Mouse (Mus musculus): ENCODE measurements around the gene Rab36. TPM values are rescaled to one million over a fixed set of nuclear protein-coding genes. Genes with fewer than 3 reads are reported as not detected.

Gene Rab36
- polyA plus RNA-seq, 1 experiment from 2014 or later: 11.8 TPM

DNA sequence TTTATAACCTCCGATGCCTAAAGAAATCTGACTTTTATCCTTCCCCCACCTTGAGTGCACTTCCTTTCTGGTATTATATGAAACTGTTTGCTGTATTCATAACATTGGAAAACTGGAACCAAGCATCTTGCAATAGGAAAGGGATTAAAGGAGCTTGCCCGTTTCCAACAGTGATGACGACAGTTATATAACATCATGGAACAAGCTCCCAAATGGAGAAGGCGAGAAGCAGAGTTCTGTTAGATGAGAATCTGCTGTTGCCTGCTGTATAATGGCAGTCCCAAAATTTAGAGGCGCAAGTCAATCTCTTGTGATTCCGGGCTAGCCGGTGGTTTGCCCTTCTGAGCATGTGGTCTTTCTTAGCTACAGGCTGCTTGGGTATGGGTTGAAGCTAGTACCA is 58.4 kb downstream of the Rab36 start:
- H3K4me1 ChIP-seq (ENCODE audit: control insufficient read depth, insufficient read depth, low read length): peaks cover 36% of the 10 kb centered on the region
- H3K4me2 ChIP-seq (replicated peaks; ENCODE audit: low read depth, low read length): no peak overlapping the region
- no peak for ATAC-seq (ENCODE audit: low FRiP score, low TSS enrichment)
- H3K27ac ChIP-seq (ENCODE audit: low read depth, low read length): no peak overlapping the region
- WGBS: 94% methylated on average over 7 of the region's 7 CpGs
- H3K36me3 ChIP-seq (ENCODE audit: control insufficient read depth, insufficient read depth, low read length): no peaks in the 10 kb centered on the region
- no peaks in the 10 kb centered on the region for H3K27me3 ChIP-seq (ENCODE audit: control insufficient read depth, insufficient read depth, low read length)
- H3K9ac ChIP-seq (ENCODE audit: low read depth, low read length): no peak overlapping the region
- H3K9me3 ChIP-seq (ENCODE audit: control insufficient read depth, low read length): no peaks in the 10 kb centered on the region
- H3K4me3 ChIP-seq (ENCODE audit: low read length): no peak overlapping the region

DNA sequence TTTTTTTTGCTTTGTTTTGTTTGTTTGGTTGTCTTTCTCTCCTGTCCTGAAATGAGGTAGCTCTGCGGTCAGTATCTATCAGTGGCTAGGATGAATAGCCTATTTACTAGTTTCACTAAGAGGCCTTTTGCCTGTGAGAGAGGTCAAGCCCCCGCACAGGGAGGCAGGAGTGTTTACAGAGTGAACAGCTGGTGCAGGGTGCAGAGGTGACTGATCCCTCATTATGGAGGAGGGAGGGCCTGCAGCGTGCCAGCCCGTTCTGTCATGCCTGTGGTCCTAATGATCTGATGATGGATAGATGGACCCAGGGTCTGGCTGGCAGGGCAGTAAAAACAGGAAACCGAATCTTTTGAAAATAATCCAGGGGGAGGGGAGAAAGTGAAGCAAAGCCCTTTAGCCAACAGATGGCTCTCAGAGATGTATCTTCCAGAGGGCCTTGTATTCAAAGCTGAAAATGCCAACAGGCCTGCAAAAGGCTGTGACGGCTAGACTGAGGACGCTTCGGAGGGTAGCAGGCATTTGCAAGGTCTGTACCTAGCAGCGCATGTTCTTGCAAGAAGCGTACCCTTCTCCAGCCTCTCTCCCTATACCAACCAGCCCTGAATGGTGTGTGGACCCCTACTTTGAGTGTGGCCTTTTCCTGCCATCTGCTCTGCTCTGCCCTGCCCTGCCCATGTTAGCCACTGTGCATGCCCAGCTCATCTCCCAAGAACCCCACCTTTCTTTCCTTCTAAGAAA is 61.8 kb downstream of the Rab36 start:
- no peaks in the 10 kb centered on the region for H3K36me3 ChIP-seq (ENCODE audit: control insufficient read depth, insufficient read depth, low read length)
- no peak overlapping the region for H3K4me3 ChIP-seq (ENCODE audit: low read length)
- no peaks in the 10 kb centered on the region for H3K27me3 ChIP-seq (ENCODE audit: control insufficient read depth, insufficient read depth, low read length)
- no peak overlapping the region for H3K27ac ChIP-seq (ENCODE audit: low read depth, low read length)
- peaks cover 25% of the 10 kb centered on the region for H3K4me1 ChIP-seq (ENCODE audit: control insufficient read depth, insufficient read depth, low read length)
- ATAC-seq (ENCODE audit: low FRiP score, low TSS enrichment): peak; percentile 89
- WGBS: 21% methylated on average over 10 of the region's 10 CpGs
- H3K9ac ChIP-seq (ENCODE audit: low read depth, low read length): no peak overlapping the region
- H3K4me2 ChIP-seq (replicated peaks; ENCODE audit: low read depth, low read length): no peak overlapping the region
- no peaks in the 10 kb centered on the region for H3K9me3 ChIP-seq (ENCODE audit: control insufficient read depth, low read length)

DNA sequence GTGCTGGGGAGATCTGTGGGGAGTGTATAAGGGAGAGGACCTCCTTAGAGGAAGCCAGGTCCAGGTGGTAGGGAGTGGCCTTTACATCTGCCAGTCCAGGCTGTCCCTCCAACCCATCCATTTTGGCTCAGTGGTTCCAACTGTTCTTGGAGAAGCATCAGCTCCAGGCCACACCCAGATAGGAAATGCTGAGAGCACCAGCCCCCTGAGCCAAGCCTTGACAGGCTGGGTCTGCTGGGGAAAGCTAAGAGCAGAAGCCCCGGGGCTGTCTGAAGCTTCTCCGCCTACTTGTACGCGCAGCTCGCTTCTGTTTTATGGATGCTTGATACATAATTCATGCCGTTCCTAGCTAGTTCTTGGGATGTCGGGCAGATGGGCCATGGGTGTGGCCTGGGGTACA is 63.4 kb downstream of the Rab36 start:
- H3K27me3 ChIP-seq (ENCODE audit: control insufficient read depth, insufficient read depth, low read length): no peaks in the 10 kb centered on the region
- no peaks in the 10 kb centered on the region for H3K36me3 ChIP-seq (ENCODE audit: control insufficient read depth, insufficient read depth, low read length)
- no peak for ATAC-seq (ENCODE audit: low FRiP score, low TSS enrichment)
- H3K4me3 ChIP-seq (ENCODE audit: low read length): no peak overlapping the region
- no peak overlapping the region for H3K27ac ChIP-seq (ENCODE audit: low read depth, low read length)
- WGBS: 76% methylated on average over 7 of the region's 7 CpGs
- no peak overlapping the region for H3K9ac ChIP-seq (ENCODE audit: low read depth, low read length)
- H3K9me3 ChIP-seq (ENCODE audit: control insufficient read depth, low read length): no peaks in the 10 kb centered on the region
- H3K4me1 ChIP-seq (ENCODE audit: control insufficient read depth, insufficient read depth, low read length): peaks cover 24% of the 10 kb centered on the region
- H3K4me2 ChIP-seq (replicated peaks; ENCODE audit: low read depth, low read length): no peak overlapping the region

DNA sequence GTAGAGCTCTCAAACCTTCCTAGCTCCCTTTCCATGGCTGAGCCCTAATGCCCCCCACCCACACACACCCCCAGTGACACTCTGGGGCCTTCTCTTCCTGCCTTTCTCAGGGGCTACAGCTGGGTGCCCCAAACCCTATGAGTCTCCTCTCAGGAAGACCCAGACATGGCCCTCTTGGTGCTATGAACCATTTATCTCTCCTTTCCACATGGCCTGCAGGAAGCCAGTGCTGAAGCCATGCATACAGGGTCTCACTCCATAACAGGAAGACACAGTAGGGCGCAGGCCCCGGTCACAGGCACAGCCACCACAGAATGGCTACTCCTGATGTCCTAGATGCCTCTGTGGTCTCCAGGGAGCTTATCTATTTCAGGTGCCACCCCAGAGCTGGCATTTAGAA is 66.6 kb downstream of the Rab36 start:
- Histone ChIP-seq H3K9ac (ENCODE audit: low read depth, low read length) (no peak overlapping the region), H3K4me3 (ENCODE audit: low read length) (no peak overlapping the region), H3K27ac (ENCODE audit: low read depth, low read length) (no peak overlapping the region), H3K4me1 (ENCODE audit: control insufficient read depth, insufficient read depth, low read length) (peaks cover 12% of the 10 kb centered on the region), H3K9me3 (ENCODE audit: control insufficient read depth, low read length) (no peaks in the 10 kb centered on the region), H3K36me3 (ENCODE audit: control insufficient read depth, insufficient read depth, low read length) (no peaks in the 10 kb centered on the region), H3K27me3 (ENCODE audit: control insufficient read depth, insufficient read depth, low read length) (no peaks in the 10 kb centered on the region), H3K4me2 (replicated peaks; ENCODE audit: low read depth, low read length) (no peak overlapping the region)
- no peak for ATAC-seq (ENCODE audit: low FRiP score, low TSS enrichment)
- WGBS: 79% methylated on average over 2 of the region's 2 CpGs

Other genes with a start within 250 kb of the Rab36 start
- 5.9 and 6.0 TPM in 2 replicates for gene Gnaz, start 69.9 kb upstream of the Rab36 start, polyA plus RNA-seq (2014; fragmentation: Nextera tagmentation; extraction: Ambion mirVana)
- gene Rsph14, start 4.5 kb upstream of the Rab36 start, polyA plus RNA-seq (2014; fragmentation: Nextera tagmentation; extraction: Ambion mirVana): not detected in 2 replicates
- gene Bcr, start 23.5 kb downstream of the Rab36 start, polyA plus RNA-seq (2014; fragmentation: Nextera tagmentation; extraction: Ambion mirVana): 9.2 and 10.0 TPM in 2 replicates
- gene Specc1l, start 175.0 kb downstream of the Rab36 start, polyA plus RNA-seq (2014; fragmentation: Nextera tagmentation; extraction: Ambion mirVana): 17.2 and 27.6 TPM in 2 replicates

All from kidney, embryonic 14.5 days (tissue).